Mouse (Mus musculus): ENCODE data around the gene Wfdc15b. TPM values are rescaled to one million over a fixed set of nuclear protein-coding genes. Genes with fewer than 3 reads are reported as not detected.
A peak's percentile ranks its signal among the peaks of the same experiment; 100 is the strongest.

Gene Wfdc15b
- polyA plus RNA-seq, 1 experiment from 2014 or later = not detected

DNA sequence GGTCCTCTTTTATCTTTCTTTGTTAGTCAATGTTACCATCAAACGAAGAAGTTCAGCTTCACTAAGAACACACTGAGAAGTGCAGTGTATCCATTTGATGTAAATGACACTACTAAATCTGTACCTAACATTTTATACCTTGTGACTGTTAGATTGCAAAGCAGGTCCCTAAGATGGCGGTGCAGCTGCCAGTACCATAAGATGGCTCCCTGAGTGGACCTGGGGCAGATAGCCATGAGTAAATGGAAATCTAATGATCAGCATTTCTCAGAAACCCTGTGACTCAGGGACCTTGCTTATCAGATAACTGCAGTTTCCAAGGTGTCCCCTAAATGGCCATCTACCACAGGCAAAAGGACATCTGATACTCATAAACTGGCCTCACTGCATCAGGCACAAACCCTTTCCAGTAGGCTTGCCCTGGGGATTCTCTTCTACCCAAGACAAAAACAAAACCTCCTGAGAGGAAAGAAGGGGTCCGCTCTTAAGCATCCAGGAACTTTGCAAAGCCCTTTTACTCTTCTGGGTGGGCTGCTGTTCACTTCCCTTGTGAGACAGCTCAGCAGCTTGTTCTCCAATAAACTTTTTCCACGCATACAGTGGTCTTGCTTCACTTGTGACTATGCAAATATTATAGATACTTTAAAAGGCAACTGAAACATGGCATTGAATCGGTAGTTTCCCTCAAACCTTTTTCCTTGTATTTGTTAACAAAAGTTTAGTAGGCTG, 25.3 kb downstream of the Wfdc15b start:
- no peaks in the 10 kb centered on the region for H3K4me1 ChIP-seq (replicated peaks)
- 66% methylated on average over 5 of the region's 5 CpGs for WGBS (ENCODE audit: insufficient replicate concordance)
- no peak overlapping the region for H3K9ac ChIP-seq
- H3K4me3 ChIP-seq (replicated peaks) = no peak overlapping the region
- H3K27me3 ChIP-seq = no peaks in the 10 kb centered on the region
- no peak overlapping the region for H3K4me2 ChIP-seq
- DNase-seq (no peak), ATAC-seq (ENCODE audit: low read depth) (no peak)
- no peaks in the 10 kb centered on the region for H3K36me3 ChIP-seq
- no peaks in the 10 kb centered on the region for H3K9me3 ChIP-seq (replicated peaks)
- no peak overlapping the region for H3K27ac ChIP-seq

DNA sequence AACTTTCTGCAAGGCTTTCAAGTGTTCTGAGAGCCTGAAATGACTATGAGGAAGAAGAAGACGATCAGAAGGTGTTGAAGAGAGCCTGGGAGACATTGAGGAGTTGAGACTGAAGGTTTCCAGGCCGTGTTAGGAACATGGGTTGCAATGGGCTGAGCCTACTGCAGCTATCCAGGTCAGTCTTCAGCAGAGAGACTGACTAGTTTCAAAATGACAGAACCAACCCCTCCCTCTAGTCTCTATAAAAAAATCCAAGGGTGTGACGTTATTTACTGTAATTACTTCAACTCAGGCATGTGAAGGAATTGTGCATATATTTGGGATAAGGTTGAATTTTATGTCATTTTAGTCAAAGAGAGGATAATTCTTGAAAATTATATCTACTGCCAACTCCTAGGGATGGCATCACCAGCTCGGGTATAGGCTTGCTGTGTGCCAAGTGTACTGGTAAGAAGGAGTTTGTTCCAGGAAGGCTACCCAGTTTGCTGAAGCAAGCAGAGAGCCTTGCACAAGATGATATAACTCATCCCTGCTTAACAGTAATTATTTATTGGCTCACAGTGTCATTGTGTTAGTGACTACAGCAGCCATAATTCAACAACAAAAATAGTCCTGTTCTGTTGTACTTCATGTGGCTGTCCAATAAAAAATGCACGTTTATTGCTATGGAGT, 26.4 kb downstream of the Wfdc15b start:
- ATAC-seq (ENCODE audit: low read depth) (no peak), DNase-seq (no peak)
- H3K9ac ChIP-seq = no peak overlapping the region
- no peaks in the 10 kb centered on the region for H3K27me3 ChIP-seq
- H3K27ac ChIP-seq = no peak overlapping the region
- WGBS (ENCODE audit: insufficient replicate concordance) = 53% methylated on average over 5 of the region's 5 CpGs
- no peak overlapping the region for H3K4me3 ChIP-seq (replicated peaks)
- no peak overlapping the region for H3K4me2 ChIP-seq
- H3K9me3 ChIP-seq (replicated peaks) = no peaks in the 10 kb centered on the region
- no peaks in the 10 kb centered on the region for H3K36me3 ChIP-seq
- no peaks in the 10 kb centered on the region for H3K4me1 ChIP-seq (replicated peaks)

DNA sequence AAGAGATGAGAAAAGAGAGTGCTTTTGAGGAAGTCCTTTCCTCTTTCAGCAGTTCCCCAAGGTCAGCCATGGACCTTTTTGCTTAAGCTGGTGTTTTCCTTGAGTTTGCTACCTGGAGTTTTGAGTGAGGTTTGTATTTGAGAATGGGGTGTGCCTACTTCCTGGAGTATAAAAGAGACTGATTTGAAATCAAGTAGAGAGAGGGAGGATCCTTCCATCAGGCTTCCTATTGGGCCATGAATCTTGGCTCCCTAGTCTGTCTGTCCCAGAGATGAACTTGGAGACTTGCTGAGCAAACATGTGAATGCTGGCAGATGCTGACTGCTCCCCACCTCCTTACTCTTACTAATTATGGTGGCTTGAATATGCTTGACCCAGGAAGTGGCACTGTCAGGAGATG, 29.2 kb downstream of the Wfdc15b start:
- Histone ChIP-seq H3K4me1 (replicated peaks) (no peaks in the 10 kb centered on the region), H3K27ac (no peak overlapping the region), H3K36me3 (no peaks in the 10 kb centered on the region), H3K27me3 (no peaks in the 10 kb centered on the region), H3K4me2 (no peak overlapping the region), H3K4me3 (replicated peaks) (no peak overlapping the region), H3K9me3 (replicated peaks) (no peaks in the 10 kb centered on the region), H3K9ac (no peak overlapping the region)
- DNase-seq (no peak), ATAC-seq (ENCODE audit: low read depth) (no peak)

DNA sequence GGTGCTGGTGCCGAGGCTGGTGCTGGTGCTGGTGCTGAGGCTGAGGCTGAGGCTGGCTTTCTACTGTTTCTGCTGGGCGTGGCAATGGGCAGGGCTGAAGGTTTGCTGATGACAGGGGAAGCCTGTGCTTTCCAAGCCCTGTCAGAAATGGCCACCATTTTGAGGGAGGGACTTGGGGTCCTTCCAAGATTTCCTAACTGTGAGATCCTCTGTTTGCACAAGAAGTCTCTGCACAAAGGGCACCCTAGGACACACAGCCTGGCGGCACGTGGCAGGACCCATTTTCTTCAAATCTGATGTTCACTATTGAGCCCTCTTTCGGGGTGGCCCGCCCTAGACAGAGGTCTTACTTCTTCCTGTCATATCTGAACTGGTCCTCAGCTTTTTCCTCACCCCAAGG, 30.9 kb downstream of the Wfdc15b start, which contains the start of gene Wfdc12:
Wfdc12 (minus strand) TSS at position 33 of the 400 bp plus-strand sequence.
- Histone ChIP-seq H3K4me1 (replicated peaks) (no peaks in the 10 kb centered on the region), H3K27me3 (no peaks in the 10 kb centered on the region), H3K4me2 (no peak within 1 kb of the TSS), H3K9ac (no peak within 1 kb of the TSS), H3K27ac (no peak within 1 kb of the TSS), H3K4me3 (replicated peaks) (no peak within 1 kb of the TSS), H3K9me3 (replicated peaks) (no peaks in the 10 kb centered on the region), H3K36me3 (no peaks in the 10 kb centered on the region)
- ATAC-seq (ENCODE audit: low read depth) = no peak
- WGBS (ENCODE audit: insufficient replicate concordance) = 60% methylated on average over 6 of the region's 6 CpGs
- DNase-seq = no peak

DNA sequence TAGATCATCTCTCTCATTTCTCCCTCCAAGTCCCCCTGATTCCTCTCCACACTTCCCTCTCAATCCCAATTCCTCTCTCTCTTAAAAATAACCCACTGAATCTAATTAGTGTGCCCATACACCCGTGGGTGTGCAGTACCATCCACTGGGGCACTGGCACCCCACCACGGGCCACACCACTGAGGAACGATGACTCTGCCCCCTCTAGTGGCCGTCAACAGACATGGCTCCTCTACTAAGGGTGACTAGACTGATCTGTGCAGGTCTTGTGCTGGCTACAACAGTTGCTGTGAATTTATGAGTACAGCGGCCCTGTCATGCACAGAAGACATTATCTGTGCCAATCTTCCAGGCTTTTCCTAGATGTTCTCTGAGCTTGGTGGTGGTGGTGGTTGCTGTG, 32.7 kb downstream of the Wfdc15b start:
- Histone ChIP-seq H3K4me1 (replicated peaks) (no peaks in the 10 kb centered on the region), H3K27me3 (0 out of 2 replicates have a peak, but pooled peaks cover 5% of the 10 kb centered on the region), H3K9ac (no peak overlapping the region), H3K4me3 (replicated peaks) (no peak overlapping the region), H3K36me3 (no peaks in the 10 kb centered on the region), H3K27ac (no peak overlapping the region), H3K9me3 (replicated peaks) (no peaks in the 10 kb centered on the region), H3K4me2 (no peak overlapping the region)
- WGBS (ENCODE audit: insufficient replicate concordance) = 16% methylated on average over 5 of the region's 5 CpGs
- DNase-seq = no peak
- peak; percentile 47; the same call in 1 of the 2 replicates for ATAC-seq (ENCODE audit: low read depth)

DNA sequence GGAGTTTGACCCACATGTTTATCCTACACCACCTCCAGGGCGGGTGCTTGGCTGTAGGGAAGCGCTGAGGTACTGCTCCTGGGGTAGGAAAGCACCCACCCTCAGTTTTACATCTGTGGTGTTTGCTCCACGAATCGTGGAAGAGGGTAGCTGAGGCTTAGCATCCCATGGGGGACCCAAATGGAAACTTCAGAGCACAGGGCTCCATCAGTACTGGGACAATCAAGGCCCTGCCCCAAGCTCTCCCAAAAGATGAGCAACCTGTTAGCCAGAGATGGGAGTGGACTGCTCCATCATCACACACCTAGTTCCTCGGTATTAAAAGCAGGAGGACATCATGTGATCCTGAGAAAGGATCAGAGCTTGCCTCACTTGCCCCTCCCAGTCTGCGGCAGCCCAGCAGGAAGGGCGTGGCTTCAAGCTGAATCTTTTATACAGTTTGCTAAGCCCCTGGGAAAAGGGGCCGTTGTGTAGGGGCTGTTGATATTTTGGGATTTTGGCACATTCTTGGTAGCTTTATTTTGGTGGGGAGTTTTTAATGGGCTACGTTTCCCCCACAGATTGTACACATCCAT, 37.2 kb downstream of the Wfdc15b start:
- Histone ChIP-seq H3K27me3 (peaks cover 8% of the 10 kb centered on the region; the same call in 1 of the 2 replicates), H3K27ac (no peak overlapping the region), H3K4me2 (no peak overlapping the region), H3K4me3 (replicated peaks) (no peak overlapping the region), H3K9ac (no peak overlapping the region), H3K4me1 (replicated peaks) (no peaks in the 10 kb centered on the region), H3K9me3 (replicated peaks) (no peaks in the 10 kb centered on the region), H3K36me3 (no peaks in the 10 kb centered on the region)
- no peak for DNase-seq
- WGBS (ENCODE audit: insufficient replicate concordance) = 24% methylated on average over 9 of the region's 9 CpGs
- no peak for ATAC-seq (ENCODE audit: low read depth)

DNA sequence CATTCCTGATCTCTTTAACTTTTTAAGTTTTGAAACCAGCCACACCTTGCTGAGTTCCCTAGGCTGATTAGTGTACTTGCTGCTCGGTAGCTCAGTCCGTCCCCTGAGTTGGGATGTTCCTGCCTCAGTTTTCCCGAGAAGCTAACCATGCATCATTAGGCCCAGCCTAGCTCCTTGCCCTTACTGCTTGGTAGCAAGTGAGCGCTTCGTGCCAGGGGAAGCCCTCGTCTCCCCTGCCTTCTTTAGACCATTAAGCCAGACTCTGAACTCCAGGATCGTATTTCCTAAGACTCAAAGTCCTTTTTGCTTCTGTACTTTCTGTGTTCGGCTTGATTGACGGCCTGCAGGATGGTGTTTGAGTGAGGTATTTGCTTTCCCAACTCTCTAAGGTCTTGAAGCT, 38.1 kb downstream of the Wfdc15b start:
- Histone ChIP-seq H3K36me3 (no peaks in the 10 kb centered on the region), H3K4me1 (replicated peaks) (no peaks in the 10 kb centered on the region), H3K27ac (no peak overlapping the region), H3K4me3 (replicated peaks) (no peak overlapping the region), H3K4me2 (no peak overlapping the region), H3K9ac (no peak overlapping the region), H3K27me3 (peaks cover 11% of the 10 kb centered on the region; the same call in 1 of the 2 replicates), H3K9me3 (replicated peaks) (no peaks in the 10 kb centered on the region)
- DNase-seq (no peak), ATAC-seq (ENCODE audit: low read depth) (no peak)
- 51% methylated on average over 9 of the region's 9 CpGs for WGBS (ENCODE audit: insufficient replicate concordance)

DNA sequence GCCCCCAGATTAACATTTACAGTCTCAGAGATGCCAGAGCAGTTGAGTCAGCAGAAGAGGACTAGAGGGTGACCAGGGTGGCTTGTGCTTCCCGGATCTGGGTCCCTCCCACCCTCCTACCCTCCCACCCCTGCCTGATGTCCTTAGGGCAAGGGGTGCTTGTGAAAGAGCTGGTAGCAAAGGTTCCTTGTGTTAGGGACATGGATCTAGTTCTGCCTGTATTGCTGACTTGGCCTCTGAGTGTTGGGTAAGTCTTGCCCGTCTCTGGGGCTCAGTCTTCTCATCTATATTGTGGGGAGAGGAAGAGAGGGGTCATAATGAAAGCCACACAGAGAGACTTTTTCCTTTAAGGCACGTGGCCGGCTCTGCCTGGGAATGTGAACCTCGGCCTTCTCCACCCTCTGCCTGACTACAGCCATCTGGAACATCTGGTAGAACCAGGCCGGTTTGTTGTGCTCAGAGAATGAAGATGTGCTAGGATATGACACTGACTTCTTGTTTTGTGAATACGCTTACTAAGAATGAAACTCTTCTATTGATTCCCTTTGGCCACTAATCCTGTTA, 38.7 kb downstream of the Wfdc15b start, which contains the start of gene Wfdc5:
Wfdc5 (minus strand) TSS at position 51 of the 564 bp plus-strand sequence.
- Histone ChIP-seq H3K9me3 (replicated peaks) (no peaks in the 10 kb centered on the region), H3K27ac (no peak within 1 kb of the TSS), H3K9ac (no peak within 1 kb of the TSS), H3K4me2 (no peak within 1 kb of the TSS), H3K27me3 (peaks cover 12% of the 10 kb centered on the region; the same call in 1 of the 2 replicates), H3K4me3 (replicated peaks) (no peak within 1 kb of the TSS), H3K4me1 (replicated peaks) (no peaks in the 10 kb centered on the region), H3K36me3 (no peaks in the 10 kb centered on the region)
- ATAC-seq (ENCODE audit: low read depth) = no peak
- no peak for DNase-seq
- WGBS (ENCODE audit: insufficient replicate concordance) = 55% methylated on average over 7 of the region's 7 CpGs

DNA sequence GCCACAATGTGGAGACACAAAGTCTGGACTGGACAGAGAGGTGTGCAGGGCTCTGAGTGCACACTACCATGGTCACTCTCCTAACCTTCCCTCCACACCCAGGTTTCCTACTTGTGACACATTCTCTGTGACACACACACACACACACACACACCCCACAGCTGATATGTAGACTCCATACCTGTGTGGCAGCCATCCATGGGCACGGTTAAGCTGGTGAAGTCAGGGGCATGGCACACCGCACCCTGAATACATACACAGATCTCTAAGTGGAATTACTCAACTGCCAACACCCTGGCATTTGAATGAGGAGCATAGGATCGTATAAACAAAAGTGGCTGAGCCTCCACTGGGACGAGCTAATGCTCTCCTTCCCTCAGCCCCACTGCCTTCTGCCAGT, 40.7 kb downstream of the Wfdc15b start:
- no peak overlapping the region for H3K4me3 ChIP-seq (replicated peaks)
- H3K36me3 ChIP-seq = no peaks in the 10 kb centered on the region
- DNase-seq (no peak), ATAC-seq (ENCODE audit: low read depth) (no peak)
- H3K9ac ChIP-seq = no peak overlapping the region
- WGBS (ENCODE audit: insufficient replicate concordance) = 76% methylated on average over 4 of the region's 4 CpGs
- no peaks in the 10 kb centered on the region for H3K9me3 ChIP-seq (replicated peaks)
- peaks cover 12% of the 10 kb centered on the region; the same call in 1 of the 2 replicates for H3K27me3 ChIP-seq
- no peaks in the 10 kb centered on the region for H3K4me1 ChIP-seq (replicated peaks)
- no peak overlapping the region for H3K4me2 ChIP-seq
- H3K27ac ChIP-seq = no peak overlapping the region

DNA sequence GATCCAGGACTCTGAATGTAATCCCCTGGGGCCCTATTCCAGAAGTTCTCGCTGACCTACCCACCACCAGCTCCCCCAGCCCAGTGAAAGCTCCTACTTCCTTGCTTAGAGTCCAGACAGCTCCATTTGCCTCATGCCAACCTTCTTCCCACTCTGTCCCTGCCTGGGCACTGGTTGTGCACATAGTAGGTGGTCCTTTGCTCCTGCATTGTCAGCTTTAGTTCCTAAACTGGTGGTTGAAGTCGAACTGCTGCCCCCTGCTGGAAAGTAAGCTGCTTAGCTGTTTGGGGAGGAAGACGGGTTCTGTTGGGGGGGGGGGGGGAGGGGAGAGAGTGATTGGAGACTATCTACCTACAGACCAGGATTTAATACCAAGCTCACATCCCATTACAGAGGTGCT, 41.3 kb downstream of the Wfdc15b start:
- no peak for ATAC-seq (ENCODE audit: low read depth)

DNA sequence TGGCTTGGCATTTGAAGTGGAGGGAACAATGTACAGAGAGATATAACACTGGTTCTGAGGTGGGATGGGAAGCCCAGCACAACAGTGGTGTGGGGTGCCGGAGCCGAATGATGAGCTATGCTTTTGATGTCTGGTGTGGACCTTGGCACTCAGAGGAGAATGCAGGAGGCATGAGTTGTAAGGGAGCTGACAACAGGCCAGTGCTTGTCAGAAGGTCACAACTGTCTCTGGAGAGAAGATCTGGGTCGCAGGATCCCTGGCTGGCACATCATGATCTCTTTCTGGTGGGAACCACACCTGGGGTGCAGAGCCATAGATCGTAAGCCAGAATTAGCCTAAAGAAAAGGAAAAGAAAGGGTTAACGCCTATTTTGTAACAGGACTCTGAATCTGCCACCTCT, 43.6 kb downstream of the Wfdc15b start:
- H3K4me3 ChIP-seq (replicated peaks) = no peak overlapping the region
- DNase-seq (no peak), ATAC-seq (ENCODE audit: low read depth) (no peak)
- H3K4me2 ChIP-seq = no peak overlapping the region
- no peaks in the 10 kb centered on the region for H3K9me3 ChIP-seq (replicated peaks)
- 69% methylated on average over 5 of the region's 5 CpGs for WGBS (ENCODE audit: insufficient replicate concordance)
- H3K4me1 ChIP-seq (replicated peaks) = no peaks in the 10 kb centered on the region
- no peak overlapping the region for H3K27ac ChIP-seq
- no peak overlapping the region for H3K9ac ChIP-seq
- peaks cover 16% of the 10 kb centered on the region for H3K27me3 ChIP-seq
- no peaks in the 10 kb centered on the region for H3K36me3 ChIP-seq

More for the DNA sequence above, 41.3 kb downstream of the Wfdc15b start:
- H3K4me2 ChIP-seq = no peak overlapping the region
- H3K27ac ChIP-seq = no peak overlapping the region
- no peaks in the 10 kb centered on the region for H3K36me3 ChIP-seq
- peaks cover 12% of the 10 kb centered on the region; the same call in 1 of the 2 replicates for H3K27me3 ChIP-seq
- no peak for DNase-seq
- no peaks in the 10 kb centered on the region for H3K9me3 ChIP-seq (replicated peaks)
- no peaks in the 10 kb centered on the region for H3K4me1 ChIP-seq (replicated peaks)
- WGBS (ENCODE audit: insufficient replicate concordance) = 24% methylated on average over 3 of the region's 3 CpGs
- no peak overlapping the region for H3K9ac ChIP-seq
- H3K4me3 ChIP-seq (replicated peaks) = no peak overlapping the region
